Mouse (Mus musculus) small intestine, adult 2 months (tissue): Measurements from ENCODE around the gene Kcnh7.

Source experiments
- CTCF ChIP-seq: fragments of 200-500 bp; IDR thresholded peaks from 2 replicates; pipeline ENCODE4 v1.5.1; 2012; ENCODE audit warnings: low read depth, mild to moderate bottlenecking, control low read depth, inconsistent platforms, low read length, moderate library complexity, mixed read lengths; ENCODE audit not compliant: insufficient replicate concordance, insufficient read length; ENCODE audit errors: extremely low read depth
- POLR2A ChIP-seq: fragments of 200-500 bp; IDR thresholded peaks from 2 replicates; pipeline ENCODE4 v1.6.1; 2012; ENCODE audit warnings: low read depth, mild to moderate bottlenecking, control low read depth, inconsistent platforms, low read length, moderate library complexity

DNA sequence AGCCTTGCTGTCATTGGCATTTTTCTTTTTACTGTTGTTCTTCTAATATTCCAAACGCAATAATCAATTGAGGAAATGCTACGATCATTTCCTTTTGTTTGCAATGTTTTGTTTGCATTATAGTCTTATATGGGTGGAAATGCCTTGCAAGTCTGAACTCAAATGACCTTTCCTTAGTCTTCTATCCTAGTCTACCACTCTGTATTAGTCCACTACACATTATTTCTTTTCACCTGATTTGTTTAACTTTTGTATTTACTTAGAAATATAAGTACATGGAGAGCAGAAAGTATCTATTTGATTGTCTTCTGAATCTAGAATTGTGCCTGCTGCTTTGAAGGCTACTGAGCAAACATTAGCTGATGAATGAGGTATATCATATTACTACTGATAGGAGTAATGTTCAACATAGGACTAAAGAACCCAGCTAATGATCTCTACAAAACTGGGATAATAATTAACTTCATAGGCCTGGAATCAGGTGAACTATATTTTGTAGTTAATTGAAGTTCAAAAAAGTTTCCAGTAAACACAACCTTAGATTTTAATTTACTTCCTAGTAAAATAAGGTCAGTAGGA is 399.5 kb downstream of the Kcnh7 start:
- TF ChIP-seq POLR2A (no peak), CTCF (no peak)
